ENCODE assay signal across 8 mouse cellular contexts in the genomic region with DNA sequence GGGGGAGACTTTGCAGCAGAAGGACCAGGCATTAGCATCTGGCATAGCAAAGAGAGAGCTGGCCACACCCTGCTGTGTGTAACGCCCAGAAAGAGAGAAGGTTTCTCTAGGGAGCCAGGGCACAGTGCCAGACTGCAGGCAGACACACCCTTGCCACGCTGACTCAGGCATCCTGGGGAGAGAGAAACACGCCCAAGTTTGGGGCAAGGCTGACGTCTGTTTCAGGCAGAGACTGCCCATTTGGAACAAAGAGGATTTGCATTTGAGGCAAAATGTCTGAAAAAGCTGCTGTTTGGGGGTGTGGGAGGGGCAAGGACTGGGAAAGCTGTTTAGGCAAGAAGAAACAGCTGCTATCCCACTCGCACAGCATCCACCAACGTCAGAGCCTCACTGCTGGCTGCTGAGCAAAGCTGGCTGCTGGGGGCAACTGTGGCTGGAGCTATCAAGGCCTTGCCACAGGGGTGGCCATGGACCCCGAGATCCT.
DNase-seq lines count a peak whose midpoint lies in the region; ATAC-seq and TF ChIP-seq lines count a peak whose summit lies in the region.

No protein-coding gene starts in this region.

- no peak overlapping the region for H3K4me2 ChIP-seq in hindbrain, embryonic 11.5 days (replicated peaks; ENCODE audit: low read depth, low read length)
- H3K4me2 ChIP-seq in stomach, postnatal 0 days (replicated peaks; ENCODE audit: low read depth), result 0 out of 2 replicates have a peak overlapping the region, but pooled peaks have one; percentile 17

- no peaks in the 10 kb centered on the region for H3K9me3 ChIP-seq in hindbrain, embryonic 10.5 days
- H3K9me3 ChIP-seq in hindbrain, embryonic 11.5 days (ENCODE audit: control insufficient read depth, low read length), result no peaks in the 10 kb centered on the region
- H3K9me3 ChIP-seq in stomach, postnatal 0 days (ENCODE audit: control insufficient read depth, low read length), result no peaks in the 10 kb centered on the region

- WGBS in hindbrain, embryonic 10.5 days, result 18% methylated on average over 7 of the region's 7 CpGs
- WGBS in hindbrain, embryonic 11.5 days, result 19% methylated on average over 7 of the region's 7 CpGs
- 4% methylated on average over 7 of the region's 7 CpGs for WGBS in stomach, postnatal 0 days

- no peak for TF ChIP-seq EP300 in stomach, postnatal 0 days (optimal IDR thresholded peaks at IDR 0.05)

- no peak overlapping the region for H3K9ac ChIP-seq in hindbrain, embryonic 11.5 days (ENCODE audit: low read depth, low read length)
- H3K9ac ChIP-seq in stomach, postnatal 0 days (ENCODE audit: low read length), result peak overlapping the region; percentile 1

- peaks cover 33% of the 10 kb centered on the region for H3K4me1 ChIP-seq in hindbrain, embryonic 10.5 days (replicated peaks)
- H3K4me1 ChIP-seq in hindbrain, embryonic 11.5 days (replicated peaks; ENCODE audit: control insufficient read depth, insufficient read depth, low read length), result no peaks in the 10 kb centered on the region
- H3K4me1 ChIP-seq in cortical plate, adult 2 months (ENCODE audit: control insufficient read depth, insufficient read depth, low read length), result peaks cover 7% of the 10 kb centered on the region
- peaks cover 9% of the 10 kb centered on the region; the same call in 1 of the 2 replicates for H3K4me1 ChIP-seq in stomach, postnatal 0 days (replicated peaks; ENCODE audit: control insufficient read depth, insufficient read depth)

- H3K4me3 ChIP-seq in hindbrain, embryonic 10.5 days, result no peak overlapping the region
- no peak overlapping the region for H3K4me3 ChIP-seq in hindbrain, embryonic 11.5 days (ENCODE audit: low read depth, low read length)
- H3K4me3 ChIP-seq in cortical plate, adult 2 months (ENCODE audit: insufficient read depth, low read length), result no peak overlapping the region
- H3K4me3 ChIP-seq in stomach, postnatal 0 days (ENCODE audit: low read depth, low read length), result no peak overlapping the region

- H3K36me3 ChIP-seq in hindbrain, embryonic 10.5 days, result no peaks in the 10 kb centered on the region
- H3K36me3 ChIP-seq in hindbrain, embryonic 11.5 days (ENCODE audit: control insufficient read depth, insufficient read depth, low read length), result no peaks in the 10 kb centered on the region
- no peaks in the 10 kb centered on the region for H3K36me3 ChIP-seq in stomach, postnatal 0 days (ENCODE audit: control insufficient read depth, insufficient read depth, low read length)

- TF ChIP-seq POLR2A in cortical plate, adult 2 months (IDR thresholded peaks at IDR 0.05; ENCODE audit: extremely low read depth, insufficient read depth, low read length), result no peak; the same call in 1 of the 2 replicates

- TF ChIP-seq CTCF in cortical plate, adult 2 months (IDR thresholded peaks at IDR 0.05; ENCODE audit: extremely low read depth, insufficient read depth, low read length), result no peak
- TF ChIP-seq CTCF in stomach, postnatal 0 days (IDR thresholded peaks at IDR 0.05; ENCODE audit: low read depth), result no peak

- peaks cover 21% of the 10 kb centered on the region for H3K27me3 ChIP-seq in hindbrain, embryonic 10.5 days (ENCODE audit: insufficient read depth, poor library complexity, severe bottlenecking)
- H3K27me3 ChIP-seq in hindbrain, embryonic 11.5 days (ENCODE audit: control insufficient read depth, insufficient read depth, low read length), result no peaks in the 10 kb centered on the region
- H3K27me3 ChIP-seq in stomach, postnatal 0 days (ENCODE audit: control insufficient read depth, insufficient read depth, low read length), result no peaks in the 10 kb centered on the region

- DNase-seq in hindbrain, embryonic 10.5 days (ENCODE audit: low spot score), result no peak
- DNase-seq in hindbrain, embryonic 11.5 days (ENCODE audit: low spot score), result no peak
- peak; percentile 61 for DNase-seq in kidney, adult 9 months
- DNase-seq in liver, result peak; percentile 89
- DNase-seq in stomach, postnatal 0 days (ENCODE audit: low spot score), result peak; percentile 94

- ATAC-seq in hindbrain, embryonic 11.5 days (ENCODE audit: low FRiP score), result no peak
- ATAC-seq in granulocyte monocyte progenitor cell, adult 5-6 weeks (replicated peaks; ENCODE audit: poor library complexity, severe bottlenecking), result peak; percentile 61
- peak; percentile 75 for ATAC-seq in monocyte, adult 5-6 weeks (replicated peaks; ENCODE audit: insufficient number of reproducible peaks, low FRiP score, low TSS enrichment, poor library complexity, severe bottlenecking)
- peak; percentile 88 for ATAC-seq in stomach, postnatal 0 days (ENCODE audit: low FRiP score, low TSS enrichment)

- peak overlapping the region; percentile 74 for H3K27ac ChIP-seq in hindbrain, embryonic 10.5 days
- no peak overlapping the region for H3K27ac ChIP-seq in hindbrain, embryonic 11.5 days (ENCODE audit: low read depth, low read length)
- peak overlapping the region; percentile 40; the same call in 1 of the 2 replicates for H3K27ac ChIP-seq in cortical plate, adult 2 months (ENCODE audit: insufficient read depth, low read length)
- H3K27ac ChIP-seq in stomach, postnatal 0 days (replicated peaks), result peak overlapping the region; percentile 81

Comparison
In these comparisons a context has a peak if more than half of its experiments do, and no peak if none do; other contexts are left out.
1. DNase-seq: peak in kidney, adult 9 months (single experiment), liver (single experiment) and stomach, postnatal 0 days (single experiment); none in hindbrain, embryonic 10.5 days (single experiment) and hindbrain, embryonic 11.5 days (single experiment).